Mouse (Mus musculus): ENCODE data around the gene Iffo2. TPM values are rescaled to one million over a fixed set of nuclear protein-coding genes. Genes with fewer than 3 reads are reported as not detected.

Iffo2 gene
- total and polyA plus RNA-seq, 3 experiments, result 1.3 to 2.7 TPM; not detected in 1

- H3K27ac ChIP-seq (ENCODE audit: control insufficient read depth, low read depth, low read length), result no peak overlapping the region
- H3K36me3 ChIP-seq (ENCODE audit: control insufficient read depth in 1 of 2, insufficient read depth in 2 of 2, low read length in 2 of 2), result peaks cover 0 to 5% of the 10 kb centered on the region in 2 experiments; a peak in 2 of 4 replicates
- H3K4me3 ChIP-seq (ENCODE audit: control insufficient read depth in 1 of 2, insufficient read depth in 1 of 2, low read depth in 2 of 2, low read length in 2 of 2), result no peak overlapping the region
- peaks cover 2 to 8% of the 10 kb centered on the region in 2 experiments; a peak in 3 of 4 replicates for H3K4me1 ChIP-seq (ENCODE audit: control insufficient read depth in 1 of 2, insufficient read depth in 2 of 2, low read length in 2 of 2)
- DNase-seq (ENCODE audit: low read depth, low spot score), result no peak
- H3K79me2 ChIP-seq (ENCODE audit: control insufficient read depth, insufficient read depth, low read length, poor library complexity), result no peaks in the 10 kb centered on the region; the same call in 1 of the 2 replicates
- TF ChIP-seq MYC (IDR thresholded peaks at IDR 0.05; ENCODE audit: low read depth, low read length), result no peak
- TF ChIP-seq HCFC1 (IDR thresholded peaks at IDR 0.05; ENCODE audit: low read depth, low read length), result no peak
- TF ChIP-seq EP300 (IDR thresholded peaks at IDR 0.05; ENCODE audit: low read depth in 1 of 2, low read length in 2 of 2), result no peak
- TF ChIP-seq SIN3A (IDR thresholded peaks at IDR 0.05; ENCODE audit: low read length), result no peak
- no peak for TF ChIP-seq ELF1 (IDR thresholded peaks at IDR 0.05; ENCODE audit: low read depth, low read length)
- no peak for TF ChIP-seq USF1 (IDR thresholded peaks at IDR 0.05; ENCODE audit: low read depth, low read length)
- no peak for TF ChIP-seq JUND (IDR thresholded peaks at IDR 0.05; ENCODE audit: low read depth, low read length)
- no peak for TF ChIP-seq BHLHE40 (IDR thresholded peaks at IDR 0.05; ENCODE audit: borderline replicate concordance, low read depth, low read length)
- no peak for TF ChIP-seq ZMIZ1 (IDR thresholded peaks at IDR 0.05; ENCODE audit: low read depth, low read length)
- TF ChIP-seq GATA1 (IDR thresholded peaks at IDR 0.05; ENCODE audit: low read depth, low read length), result no peak
- TF ChIP-seq UBTF (IDR thresholded peaks at IDR 0.05; ENCODE audit: borderline replicate concordance, insufficient read depth, low read depth, low read length), result no peak
- no peak for TF ChIP-seq MAX (IDR thresholded peaks at IDR 0.05; ENCODE audit: low read length)
- TF ChIP-seq TCF12 (IDR thresholded peaks at IDR 0.05; ENCODE audit: low read depth, low read length), result no peak
- H3K9ac ChIP-seq (ENCODE audit: control insufficient read depth, low read depth, low read length, poor library complexity, severe bottlenecking), result no peak overlapping the region
- no peaks in the 10 kb centered on the region for H3K27me3 ChIP-seq (ENCODE audit: control insufficient read depth in 1 of 2, insufficient read depth in 2 of 2, low read length in 2 of 2)
- H3K9me3 ChIP-seq (replicated peaks; ENCODE audit: insufficient read depth, low read length), result no peaks in the 10 kb centered on the region
Observed at GRCm38 (mm10) chr4:139619765-139620164, 89.4 kb downstream of the Iffo2 start.

- no peaks in the 10 kb centered on the region; the same call in 1 of the 2 replicates for H3K79me2 ChIP-seq (ENCODE audit: control insufficient read depth, insufficient read depth, low read length, poor library complexity)
- peak within 1 kb of the TSS; percentile 79 for H3K9ac ChIP-seq (ENCODE audit: control insufficient read depth, low read depth, low read length, poor library complexity, severe bottlenecking)
- peak within 1 kb of the TSS; percentile 82 to 93 for H3K4me3 ChIP-seq (ENCODE audit: control insufficient read depth in 1 of 2, insufficient read depth in 1 of 2, low read depth in 2 of 2, low read length in 2 of 2)
- peak within 1 kb of the TSS; percentile 90 for H3K27ac ChIP-seq (ENCODE audit: control insufficient read depth, low read depth, low read length)
- H3K9me3 ChIP-seq (replicated peaks; ENCODE audit: insufficient read depth, low read length), result no peaks in the 10 kb centered on the region
- H3K36me3 ChIP-seq (ENCODE audit: control insufficient read depth in 1 of 2, insufficient read depth in 2 of 2, low read length in 2 of 2), result peaks cover 0 to 5% of the 10 kb centered on the region in 2 experiments; a peak in 2 of 4 replicates
- DNase-seq (ENCODE audit: low read depth, low spot score), result peak; percentile 98
- H3K4me1 ChIP-seq (ENCODE audit: control insufficient read depth in 1 of 2, insufficient read depth in 2 of 2, low read length in 2 of 2), result peaks cover 2 to 8% of the 10 kb centered on the region in 2 experiments; a peak in 3 of 4 replicates
- no peaks in the 10 kb centered on the region for H3K27me3 ChIP-seq (ENCODE audit: control insufficient read depth in 1 of 2, insufficient read depth in 2 of 2, low read length in 2 of 2)
- TF ChIP-seq TAL1 (IDR thresholded peaks at IDR 0.05; ENCODE audit: low read length), result peak; percentile 46; the same call in 1 of the 2 replicates
- TF ChIP-seq UBTF (IDR thresholded peaks at IDR 0.05; ENCODE audit: borderline replicate concordance, insufficient read depth, low read depth, low read length), result no peak
- peak; percentile 84; the same call in 1 of the 2 replicates for TF ChIP-seq TBP (IDR thresholded peaks at IDR 0.05; ENCODE audit: low read depth, low read length)
- TF ChIP-seq TCF12 (IDR thresholded peaks at IDR 0.05; ENCODE audit: low read depth, low read length), result peak; percentile 65
- TF ChIP-seq EP300 (IDR thresholded peaks at IDR 0.05; ENCODE audit: low read depth in 1 of 2, low read length in 2 of 2), result peak; percentile 49 to 69; a peak in 2 of 4 replicates
- peak; percentile 51; the same call in 1 of the 2 replicates for TF ChIP-seq MAX (IDR thresholded peaks at IDR 0.05; ENCODE audit: low read length)
- peak; percentile 59; the same call in 1 of the 2 replicates for TF ChIP-seq RCOR1 (IDR thresholded peaks at IDR 0.05; ENCODE audit: low read depth, low read length)
- no peak for TF ChIP-seq CTCF (IDR thresholded peaks at IDR 0.05 in 2 of 3, conservative IDR thresholded peaks at IDR 0.05 in 1 of 3; ENCODE audit: control insufficient read depth in 1 of 3, insufficient read depth in 1 of 3, low read depth in 2 of 3, low read length in 3 of 3, poor library complexity in 1 of 3, severe bottlenecking in 1 of 3)
- TF ChIP-seq BHLHE40 (IDR thresholded peaks at IDR 0.05; ENCODE audit: borderline replicate concordance, low read depth, low read length), result peak; percentile 59; the same call in 1 of the 2 replicates
- TF ChIP-seq E2F4 (IDR thresholded peaks at IDR 0.05; ENCODE audit: borderline replicate concordance, low read depth, low read length), result no peak
- TF ChIP-seq GATA1 (IDR thresholded peaks at IDR 0.05; ENCODE audit: low read depth, low read length), result peak; percentile 83
- TF ChIP-seq HCFC1 (IDR thresholded peaks at IDR 0.05; ENCODE audit: low read depth, low read length), result peak; percentile 77
- TF ChIP-seq MYB (IDR thresholded peaks at IDR 0.05; ENCODE audit: low read depth, low read length), result no peak
- TF ChIP-seq GABPA (IDR thresholded peaks at IDR 0.05; ENCODE audit: low read depth, low read length), result no peak
- peak; percentile 71 for TF ChIP-seq NELFE (IDR thresholded peaks at IDR 0.05; ENCODE audit: low read depth, low read length)
- no peak; the same call in 1 of the 2 replicates for TF ChIP-seq KAT2A (conservative IDR thresholded peaks at IDR 0.05; ENCODE audit: low read depth, low read length)
- TF ChIP-seq POLR2A (IDR thresholded peaks at IDR 0.05; ENCODE audit: control insufficient read depth in 1 of 2, insufficient read depth in 1 of 2, low read depth in 1 of 2, low read length in 2 of 2, poor library complexity in 1 of 2), result peak; percentile 66 to 78
- TF ChIP-seq MAFK (IDR thresholded peaks at IDR 0.05; ENCODE audit: borderline replicate concordance, low read depth, low read length), result no peak
- TF ChIP-seq JUND (IDR thresholded peaks at IDR 0.05; ENCODE audit: low read depth, low read length), result no peak
- peak; percentile 47 for TF ChIP-seq MXI1 (IDR thresholded peaks at IDR 0.05; ENCODE audit: low read depth, low read length)
- 0 out of 2 replicates have a peak, but pooled peaks have one; percentile 30 for TF ChIP-seq MEF2A (IDR thresholded peaks at IDR 0.05; ENCODE audit: extremely low read depth, insufficient replicate concordance, low read depth, low read length, poor library complexity, severe bottlenecking)
- TF ChIP-seq POLR2AphosphoS2 (IDR thresholded peaks at IDR 0.05; ENCODE audit: low read length), result peak; percentile 64; the same call in 1 of the 2 replicates
Observed at GRCm38 (mm10) chr4:139622373-139623282, 92.3 kb downstream of the Iffo2 start, which contains the start of gene Aldh4a1. Gene Aldh4a1, plus strand, starts transcription at chr4:139622866.
